Mouse (Mus musculus) leukemia stem cell, adult 10-12 weeks (primary cell): ENCODE results near the gene Fahd2a. TPM values are rescaled to one million over a fixed set of nuclear protein-coding genes. Genes with fewer than 3 reads are reported as not detected.

Experiments used
- polyA plus RNA-seq: library from polyadenylated mRNA; stranded (reverse); fragments of >175 nt; gene quantifications from 2 replicates; pipeline ENCODE4 v1.2.3, GENCODE M21; 2012; ENCODE audit warnings: low replicate concordance

Gene Fahd2a
- polyA plus RNA-seq: 15.9 and 24.4 TPM in 2 replicates

DNA sequence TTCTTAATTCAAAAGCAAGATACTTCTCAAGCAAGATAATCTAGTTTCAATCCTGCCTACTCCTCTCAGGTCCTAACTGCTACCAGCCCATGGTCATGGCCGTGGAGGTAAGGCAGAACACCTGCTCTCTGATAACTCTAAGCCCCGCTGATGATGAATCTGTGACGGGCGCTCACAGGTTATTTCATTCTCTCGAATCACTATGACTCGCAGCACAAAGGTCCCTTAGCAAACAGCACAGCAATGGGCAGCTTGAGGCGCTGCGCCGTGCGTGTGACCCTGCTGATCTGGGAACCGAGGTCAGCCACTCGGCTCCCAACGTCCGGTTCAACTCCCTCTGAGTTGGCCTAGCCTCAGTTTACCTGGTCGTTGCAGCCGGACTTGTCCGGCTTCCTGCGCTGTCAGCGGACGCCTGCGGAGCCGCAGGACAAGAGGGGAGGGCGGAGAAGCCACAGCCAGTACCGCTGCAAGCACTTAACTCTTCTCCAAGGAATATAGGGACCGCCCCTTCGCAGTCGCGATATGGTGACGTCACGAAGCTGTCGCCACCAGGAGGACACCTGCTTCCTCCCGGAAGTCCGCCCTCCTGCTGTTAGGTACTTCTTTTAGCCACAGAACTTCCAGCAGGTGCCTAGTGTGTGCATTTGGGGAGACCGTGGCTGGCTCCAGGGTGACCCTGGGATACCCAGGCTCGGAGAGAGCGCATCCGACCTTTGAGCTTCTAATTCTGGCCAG is at the start of gene Fahd2a:
Gene Fahd2a, minus strand, starts transcription at position 511 of the 735 bp plus-strand sequence.

DNA sequence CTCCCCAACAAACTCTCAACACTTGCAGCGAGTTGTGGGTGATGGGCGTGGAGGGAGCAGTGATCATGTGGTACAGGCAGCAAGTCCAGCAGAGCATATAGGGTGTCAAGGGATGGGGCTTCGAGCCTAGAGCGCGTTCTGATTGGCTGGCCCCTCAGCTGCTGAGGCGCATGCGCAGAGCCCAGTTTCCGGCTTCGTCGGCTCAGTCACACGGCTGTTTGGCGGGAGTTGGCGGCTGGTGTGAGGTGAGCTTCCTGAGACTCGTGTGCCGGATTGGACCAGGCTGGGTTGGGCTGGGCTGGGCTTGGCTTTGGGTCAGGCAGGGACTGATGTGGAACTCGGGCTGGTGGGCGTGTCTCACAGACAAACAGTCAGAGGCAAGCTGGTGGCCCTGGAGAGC is 19.4 kb downstream of the Fahd2a start, which contains the start of gene Gpat2:
Gene Gpat2, plus strand, starts transcription at position 223 of the 400 bp plus-strand sequence.

Other genes starting within 250 kb of the Fahd2a start
- 0.47 TPM in 1 of 2 replicates, not detected in the other for gene 1810024B03Rik, start 236.3 kb downstream of the Fahd2a start, polyA plus RNA-seq
- gene Snrnp200, start 236.2 kb downstream of the Fahd2a start, polyA plus RNA-seq: 3.1 and 13.9 TPM in 2 replicates
- gene Ciao1, start 196.7 kb downstream of the Fahd2a start, polyA plus RNA-seq: 10.1 and 19.2 TPM in 2 replicates
- 40.5 and 112 TPM in 2 replicates for gene Tmem127, start 196.7 kb downstream of the Fahd2a start, polyA plus RNA-seq
- 34.0 and 55.3 TPM in 2 replicates for gene Stard7, start 174.3 kb downstream of the Fahd2a start, polyA plus RNA-seq
- 11.8 and 12.4 TPM in 2 replicates for gene Dusp2, start 108.4 kb downstream of the Fahd2a start, polyA plus RNA-seq
- not detected in 2 replicates for gene Astl, start 105.9 kb downstream of the Fahd2a start, polyA plus RNA-seq
- 0.05 and 0.15 TPM in 2 replicates for gene Adra2b, start 81.4 kb downstream of the Fahd2a start, polyA plus RNA-seq
- gene Gpat2, start 19.4 kb downstream of the Fahd2a start, polyA plus RNA-seq: 0.15 TPM in 2 replicates
- gene Kcnip3, start 77.5 kb upstream of the Fahd2a start, polyA plus RNA-seq: 0.36 and 0.48 TPM in 2 replicates
- gene Prom2, start 96.9 kb upstream of the Fahd2a start, polyA plus RNA-seq: not detected in 2 replicates
- 0.23 and 0.36 TPM in 2 replicates for gene Zfp661, start 142.5 kb upstream of the Fahd2a start, polyA plus RNA-seq
- gene Mrps5, start 142.7 kb upstream of the Fahd2a start, polyA plus RNA-seq: 94.3 and 104 TPM in 2 replicates
- 3.0 TPM in 1 of 2 replicates, not detected in the other for gene Mal, start 212.1 kb upstream of the Fahd2a start, polyA plus RNA-seq